Mouse (Mus musculus): ENCODE measurements around the gene Nmrk2.

DNA sequence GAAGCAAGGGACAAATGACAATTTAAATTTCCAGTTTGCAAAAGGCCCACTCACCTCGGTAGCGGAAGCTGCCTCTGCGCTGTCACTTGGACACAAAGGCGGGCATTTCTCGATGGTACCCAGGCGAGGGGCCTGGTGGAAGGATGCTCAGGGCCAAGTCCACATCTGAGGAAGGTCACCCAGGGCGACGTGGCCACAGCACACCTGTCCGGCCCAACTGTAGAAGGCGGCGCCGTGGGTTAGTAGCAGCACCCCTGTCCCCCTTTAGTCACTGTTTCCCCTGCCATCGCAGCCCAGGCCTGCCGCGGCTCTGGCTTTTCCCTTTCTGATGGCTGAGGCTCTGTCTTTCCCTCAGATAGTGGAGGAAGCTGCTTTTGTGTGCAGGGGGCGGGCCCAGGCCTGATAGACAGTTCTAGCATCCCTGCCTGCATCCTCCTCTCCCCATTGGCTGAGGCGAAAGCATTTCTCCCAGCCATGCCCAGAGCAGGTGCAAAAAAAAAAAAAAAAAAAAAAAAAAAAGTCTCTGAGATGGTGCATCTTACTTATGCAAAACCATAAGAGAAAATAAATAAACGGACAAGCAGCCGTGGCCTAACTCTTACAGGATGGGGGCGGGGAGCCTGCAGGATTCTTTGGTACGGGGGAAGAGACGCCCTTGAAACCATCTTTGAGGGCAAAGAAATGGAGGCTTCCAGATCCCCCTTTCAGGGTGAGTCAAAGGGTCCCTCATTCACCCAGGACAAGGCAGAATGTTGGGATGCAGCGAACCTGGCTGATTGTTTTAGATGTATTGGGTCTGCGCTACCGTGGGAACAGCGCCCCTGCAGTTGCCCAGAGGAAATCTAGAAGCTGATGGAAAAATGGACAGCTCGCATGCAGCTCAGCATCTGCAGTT lies 28.8 kb upstream of the Nmrk2 start, which contains the start of gene Atcay:
- TF ChIP-seq EP300 (IDR thresholded peaks at IDR 0.05; ENCODE audit: insufficient read depth, low read depth, low read length) = no peak
- no peak for TF ChIP-seq POLR2A (IDR thresholded peaks at IDR 0.05; ENCODE audit: insufficient read depth, low read depth, low read length)

Measured in heart, adult 2 months (tissue).